Mouse (Mus musculus): ENCODE results near the gene AY358078. TPM values are rescaled to one million over a fixed set of nuclear protein-coding genes. Genes with fewer than 3 reads are reported as not detected.
"Not testable (repeated sequence)": the region's sequence is repeated elsewhere in the genome, so short reads cannot be mapped to it uniquely, and the experiment has no call there.

Gene AY358078
- polyA plus RNA-seq (2012; ENCODE audit: insufficient read depth, insufficient read length, missing spikeins), result not detected in 2 replicates

DNA sequence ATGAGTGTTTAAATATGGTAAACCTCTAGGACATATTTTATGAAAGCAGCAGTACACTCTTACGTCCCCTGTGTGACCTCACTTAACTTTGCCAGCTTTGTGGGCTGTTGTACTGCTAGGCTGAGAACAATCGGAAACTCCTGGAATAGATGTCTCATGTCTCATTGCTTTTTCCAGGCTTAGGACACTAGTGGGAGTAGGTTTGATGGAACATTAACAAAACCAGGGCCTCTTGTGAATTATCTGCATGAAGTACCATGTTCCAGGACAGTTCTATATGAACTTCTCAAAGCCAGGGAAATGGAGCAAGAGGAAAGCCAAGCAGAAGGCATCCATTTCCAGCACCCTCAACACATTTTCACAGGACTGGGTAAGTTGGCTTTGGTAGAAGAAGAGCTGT, at the start of gene AY358078:
Gene AY358078, plus strand, starts transcription at position 301 of the 400 bp plus-strand sequence.
- Histone ChIP-seq H3K4me1 (ENCODE audit: control insufficient read depth, insufficient read depth, insufficient read length, low read length) (no peaks in the 10 kb centered on the region), H3K4me3 (ENCODE audit: insufficient read depth, low read depth, low read length) (no peak within 1 kb of the TSS), H3K27ac (replicated peaks; ENCODE audit: low read depth, low read length) (no peak within 1 kb of the TSS)

DNA sequence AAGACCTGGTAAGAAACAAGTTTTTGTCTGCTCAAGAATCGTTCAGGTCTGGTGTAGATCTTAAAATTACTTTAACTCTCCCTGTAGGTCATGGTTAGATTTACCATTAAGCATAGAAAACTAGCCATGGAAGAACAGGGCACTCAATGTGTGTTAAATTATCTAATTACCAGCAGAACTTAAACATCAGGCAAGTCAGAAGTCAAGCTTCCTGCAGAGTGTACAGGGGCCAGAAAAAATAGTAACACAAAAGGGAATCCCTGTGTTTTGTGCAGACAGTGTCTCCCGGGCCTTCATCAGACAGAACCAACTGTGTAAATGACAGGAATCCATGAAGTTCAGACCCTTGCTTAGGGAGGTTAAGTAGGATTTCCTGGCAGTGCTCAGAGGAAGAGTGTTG, 43.9 kb upstream of the AY358078 start:
- H3K4me3 ChIP-seq (ENCODE audit: insufficient read depth, low read depth, low read length), result no peak overlapping the region
- no peaks in the 10 kb centered on the region for H3K4me1 ChIP-seq (ENCODE audit: control insufficient read depth, insufficient read depth, insufficient read length, low read length)
- no peak overlapping the region for H3K27ac ChIP-seq (replicated peaks; ENCODE audit: low read depth, low read length)

DNA sequence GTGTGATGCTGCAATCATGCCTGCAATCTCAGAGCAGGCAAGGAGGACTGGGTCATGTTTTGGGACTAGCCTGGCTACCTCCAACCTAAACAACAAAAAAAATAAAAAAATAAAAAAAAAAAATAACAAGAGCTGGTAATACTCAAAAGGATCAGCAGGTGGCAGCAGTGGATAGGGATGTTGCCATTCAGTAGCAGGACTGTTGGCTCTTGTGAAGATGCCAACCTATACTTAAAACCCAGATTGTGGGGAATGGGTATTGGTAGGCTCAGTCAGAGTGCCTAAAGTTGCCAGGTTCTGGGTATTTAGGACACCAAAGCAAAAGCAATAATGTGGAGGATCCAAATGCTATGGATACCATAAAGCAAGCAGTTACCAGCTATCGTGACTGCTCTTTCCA, 28.5 kb upstream of the AY358078 start:
- H3K4me3 ChIP-seq (ENCODE audit: insufficient read depth, low read depth, low read length); H3K27ac ChIP-seq (replicated peaks; ENCODE audit: low read depth, low read length); H3K4me1 ChIP-seq (ENCODE audit: control insufficient read depth, insufficient read depth, insufficient read length, low read length): not testable (repeated sequence)

DNA sequence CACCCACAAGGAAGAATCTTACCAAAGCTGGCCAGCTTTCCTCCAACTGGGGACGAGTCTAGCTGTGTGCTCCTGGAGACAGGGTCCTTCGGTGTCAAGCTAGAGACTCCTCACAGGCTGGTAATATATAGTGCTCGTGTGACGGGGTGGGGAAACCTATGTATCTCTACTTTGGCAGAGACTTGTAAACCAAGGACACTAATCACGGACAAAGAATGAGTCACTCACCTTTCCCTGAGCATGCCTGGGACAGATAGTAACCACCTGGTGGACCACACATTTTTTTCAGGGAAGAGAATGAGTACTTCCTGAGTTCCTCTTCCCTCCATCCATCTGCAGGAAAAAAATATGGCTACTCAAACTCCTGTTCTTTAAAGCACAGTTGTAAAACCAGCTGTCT, 26.4 kb upstream of the AY358078 start, which contains the start of gene Ang4:
Gene Ang4, minus strand, starts transcription at position 101 of the 400 bp plus-strand sequence.
- H3K27ac ChIP-seq (replicated peaks; ENCODE audit: low read depth, low read length), result no peak within 1 kb of the TSS
- H3K4me3 ChIP-seq (ENCODE audit: insufficient read depth, low read depth, low read length), result no peak within 1 kb of the TSS
- no peaks in the 10 kb centered on the region for H3K4me1 ChIP-seq (ENCODE audit: control insufficient read depth, insufficient read depth, insufficient read length, low read length)

DNA sequence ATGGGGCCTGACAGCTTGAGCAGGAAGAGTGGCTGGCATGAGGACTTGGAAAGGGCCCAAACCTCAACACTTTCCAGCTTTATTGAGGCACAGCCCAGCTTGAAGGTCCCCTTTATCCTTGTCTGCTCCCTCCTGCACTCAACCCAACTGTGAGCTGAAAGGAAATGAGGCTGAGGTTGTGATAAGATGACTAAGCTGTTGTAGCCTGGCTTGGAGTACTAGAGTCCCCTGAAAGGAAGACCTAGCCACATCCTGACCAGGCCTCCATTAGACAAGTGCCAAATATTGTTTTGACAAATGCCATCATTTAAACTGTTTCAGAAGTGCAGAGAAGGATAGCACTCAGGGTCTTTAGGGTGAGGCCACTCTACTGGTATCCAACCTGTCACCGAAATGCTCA, 22.1 kb upstream of the AY358078 start:
- Histone ChIP-seq H3K4me3 (ENCODE audit: insufficient read depth, low read depth, low read length) (no peak overlapping the region), H3K27ac (replicated peaks; ENCODE audit: low read depth, low read length) (no peak overlapping the region), H3K4me1 (ENCODE audit: control insufficient read depth, insufficient read depth, insufficient read length, low read length) (no peaks in the 10 kb centered on the region)

DNA sequence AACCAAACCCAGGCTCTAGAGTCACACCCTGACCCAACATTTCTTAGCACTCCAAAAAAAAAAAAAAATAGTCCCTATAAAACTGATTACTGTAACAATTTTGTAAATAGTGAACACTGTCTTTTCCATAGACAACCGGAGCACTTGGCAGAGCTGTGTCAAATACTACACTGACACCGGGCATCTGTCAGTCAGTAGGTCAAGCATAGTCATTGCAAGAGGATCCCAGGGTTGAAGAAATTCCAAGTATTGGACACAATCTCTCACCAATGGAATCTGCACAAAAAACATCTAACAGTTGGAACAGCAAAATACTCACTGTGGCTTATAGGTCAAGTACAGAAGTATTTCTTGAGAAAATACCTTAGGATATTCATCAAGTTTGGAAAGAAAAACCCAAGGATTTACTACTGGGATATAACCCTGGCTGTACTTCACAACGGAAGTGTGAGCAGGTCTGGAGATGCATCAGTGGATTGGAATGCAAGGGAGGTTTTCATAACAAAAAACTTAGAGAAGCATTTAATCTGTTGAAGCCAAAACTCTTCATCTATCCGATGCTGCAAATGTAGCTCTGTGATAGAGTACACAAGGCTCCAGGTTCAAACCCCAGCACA, 20.9 kb upstream of the AY358078 start:
- no peak overlapping the region for H3K27ac ChIP-seq (replicated peaks; ENCODE audit: low read depth, low read length)

DNA sequence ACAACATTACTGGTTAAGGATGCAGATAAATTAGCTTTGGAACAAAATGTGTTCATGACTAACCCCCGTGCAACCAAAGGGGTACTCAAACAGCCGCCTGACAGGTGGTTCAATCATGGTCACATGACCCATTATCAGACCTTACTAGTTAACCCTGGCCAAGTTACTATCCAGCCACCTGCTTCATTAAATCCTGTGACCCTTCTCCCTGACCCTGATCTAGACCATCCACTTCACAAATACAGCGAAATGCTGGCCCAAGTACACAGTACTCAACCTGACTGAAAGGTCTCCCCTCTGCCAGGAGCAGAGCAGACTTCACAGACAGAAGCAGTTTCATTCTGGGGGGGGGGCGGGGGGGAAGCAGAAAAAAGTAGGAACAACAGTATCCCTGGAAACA, 13.5 kb upstream of the AY358078 start:
- H3K4me3 ChIP-seq (ENCODE audit: insufficient read depth, low read depth, low read length), result no peak overlapping the region
- no peak overlapping the region for H3K27ac ChIP-seq (replicated peaks; ENCODE audit: low read depth, low read length)
- H3K4me1 ChIP-seq (ENCODE audit: control insufficient read depth, insufficient read depth, insufficient read length, low read length), result no peaks in the 10 kb centered on the region

More for the DNA sequence above, 20.9 kb upstream of the AY358078 start:
- no peaks in the 10 kb centered on the region for H3K4me1 ChIP-seq (ENCODE audit: control insufficient read depth, insufficient read depth, insufficient read length, low read length)
- H3K4me3 ChIP-seq (ENCODE audit: insufficient read depth, low read depth, low read length), result no peak overlapping the region

DNA sequence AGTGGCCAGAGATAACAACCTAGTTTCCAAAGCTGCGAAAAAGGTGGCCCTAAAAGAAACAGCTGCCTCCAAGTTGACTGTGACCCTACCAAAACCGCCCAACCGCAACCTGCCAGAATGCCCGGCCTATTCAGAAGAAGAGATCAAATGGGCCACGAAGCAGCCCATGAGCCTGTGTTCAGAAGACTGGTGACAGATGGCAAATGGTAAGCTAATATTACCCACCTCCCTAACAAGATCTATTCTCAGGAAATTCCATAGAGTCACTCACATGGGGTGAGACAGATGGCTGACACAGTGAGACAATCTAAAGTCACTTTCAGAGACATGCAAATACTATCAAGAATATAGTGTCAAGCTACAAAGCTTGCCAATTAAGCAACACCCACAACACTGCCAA, 12.8 kb upstream of the AY358078 start:
- Histone ChIP-seq H3K4me1 (ENCODE audit: control insufficient read depth, insufficient read depth, insufficient read length, low read length) (no peaks in the 10 kb centered on the region), H3K4me3 (ENCODE audit: insufficient read depth, low read depth, low read length) (no peak overlapping the region), H3K27ac (replicated peaks; ENCODE audit: low read depth, low read length) (no peak overlapping the region)

DNA sequence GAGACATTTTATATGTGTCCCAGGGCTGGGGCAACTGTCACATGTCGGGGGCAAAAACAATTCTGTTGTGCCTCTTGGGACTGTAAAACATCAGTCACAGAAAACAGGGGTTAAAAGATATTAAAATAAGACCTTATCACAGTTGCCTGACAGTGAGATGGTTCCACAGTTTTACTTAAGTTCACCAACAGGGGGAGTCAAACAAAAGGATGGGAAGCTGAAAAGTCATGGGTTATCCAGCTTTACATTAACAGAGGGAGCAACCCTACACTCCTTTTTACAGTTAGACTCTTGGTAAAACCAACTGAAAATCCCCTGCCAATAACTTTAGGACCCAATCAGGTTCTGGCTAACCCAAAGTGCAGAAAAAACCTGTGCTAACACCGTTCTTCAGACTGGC, 10.7 kb upstream of the AY358078 start:
- Histone ChIP-seq H3K4me1 (ENCODE audit: control insufficient read depth, insufficient read depth, insufficient read length, low read length) (no peaks in the 10 kb centered on the region), H3K4me3 (ENCODE audit: insufficient read depth, low read depth, low read length) (no peak overlapping the region), H3K27ac (replicated peaks; ENCODE audit: low read depth, low read length) (no peak overlapping the region)

DNA sequence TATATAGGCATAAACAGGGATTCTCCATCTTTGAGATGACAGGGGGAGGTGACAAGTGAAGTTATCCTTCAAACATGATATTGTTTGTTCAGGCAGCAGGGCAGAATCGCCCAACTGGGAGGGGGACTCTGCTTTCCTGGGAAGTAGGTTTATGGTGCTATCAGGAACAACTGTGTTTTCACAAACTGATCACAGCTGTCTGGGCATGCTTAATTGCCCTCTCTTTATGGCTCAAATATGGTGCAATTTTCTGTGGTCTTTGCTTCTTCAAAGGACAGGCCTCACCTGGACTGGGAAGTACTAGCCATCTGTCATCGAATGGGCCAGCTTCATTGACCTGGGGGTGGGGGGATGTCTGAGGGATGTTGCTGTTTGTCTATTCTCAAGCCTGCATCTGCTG, 5.7 kb upstream of the AY358078 start:
- no peak overlapping the region for H3K4me3 ChIP-seq (ENCODE audit: insufficient read depth, low read depth, low read length)
- no peaks in the 10 kb centered on the region for H3K4me1 ChIP-seq (ENCODE audit: control insufficient read depth, insufficient read depth, insufficient read length, low read length)
- no peak overlapping the region for H3K27ac ChIP-seq (replicated peaks; ENCODE audit: low read depth, low read length)

DNA sequence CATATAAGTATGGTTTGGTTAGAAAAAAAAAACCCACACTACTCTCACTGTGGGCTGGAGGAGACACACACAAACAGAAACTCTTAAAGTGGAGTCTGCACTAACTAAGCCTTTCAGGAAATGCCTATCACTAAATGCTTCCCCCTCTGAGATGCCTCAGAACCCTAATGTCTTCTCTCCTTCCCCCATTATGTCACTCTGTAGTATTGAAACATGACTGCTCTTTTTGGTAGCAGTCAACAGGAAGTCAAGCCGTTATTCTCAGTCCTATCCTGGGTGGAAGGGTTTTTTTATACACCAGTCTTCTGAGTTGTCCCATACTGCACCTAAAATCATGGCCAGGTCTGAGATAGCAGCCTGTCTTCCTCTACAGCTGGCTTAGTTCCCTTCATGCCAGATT, 26.8 kb downstream of the AY358078 start:
- H3K4me3 ChIP-seq (ENCODE audit: insufficient read depth, low read depth, low read length), result no peak overlapping the region
- H3K4me1 ChIP-seq (ENCODE audit: control insufficient read depth, insufficient read depth, insufficient read length, low read length), result no peaks in the 10 kb centered on the region

DNA sequence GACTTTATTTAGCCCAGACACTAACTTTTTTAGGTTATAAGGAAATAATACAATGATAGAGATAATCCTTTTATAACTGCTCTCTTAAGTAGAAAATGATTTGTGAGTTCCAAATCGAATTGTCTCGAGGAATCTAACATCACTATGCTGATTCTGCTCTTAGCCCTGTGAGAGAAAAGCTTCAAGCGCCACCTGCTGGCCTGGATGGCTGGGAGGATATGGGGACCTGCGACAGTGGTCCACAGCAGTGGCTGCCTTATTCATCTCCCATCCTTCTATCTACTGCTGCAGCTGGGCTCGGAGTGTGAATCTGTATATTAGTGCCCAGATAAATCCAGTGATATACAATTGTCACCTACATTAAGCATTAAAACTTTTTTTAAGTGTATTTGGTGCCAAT, 28.0 kb downstream of the AY358078 start:
- H3K4me1 ChIP-seq (ENCODE audit: control insufficient read depth, insufficient read depth, insufficient read length, low read length); H3K4me3 ChIP-seq (ENCODE audit: insufficient read depth, low read depth, low read length); H3K27ac ChIP-seq (replicated peaks; ENCODE audit: low read depth, low read length): not testable (repeated sequence)

More for the DNA sequence above, 26.8 kb downstream of the AY358078 start:
- H3K27ac ChIP-seq (replicated peaks; ENCODE audit: low read depth, low read length), result no peak overlapping the region

DNA sequence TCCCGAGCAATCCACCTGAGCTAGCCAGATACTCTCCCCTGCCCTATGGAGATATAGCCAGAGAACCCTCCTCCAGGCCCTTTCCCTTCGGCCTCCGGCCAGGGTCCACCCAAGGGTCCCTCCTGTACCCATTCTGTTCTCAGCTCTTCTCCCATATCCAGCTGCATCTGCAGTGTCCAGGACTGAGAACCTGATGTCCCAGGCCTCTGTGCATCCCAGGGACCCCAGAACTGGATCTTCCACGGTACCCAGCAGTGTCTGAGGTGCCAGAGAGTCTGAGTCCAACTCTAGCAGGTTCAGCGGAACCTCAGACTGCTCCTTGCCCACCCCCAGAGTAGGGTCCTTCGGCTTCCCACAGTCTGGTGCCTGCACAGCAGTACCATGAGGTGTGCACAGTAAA, 29.3 kb downstream of the AY358078 start:
- Histone ChIP-seq H3K27ac (replicated peaks; ENCODE audit: low read depth, low read length) (no peak overlapping the region), H3K4me3 (ENCODE audit: insufficient read depth, low read depth, low read length) (no peak overlapping the region), H3K4me1 (ENCODE audit: control insufficient read depth, insufficient read depth, insufficient read length, low read length) (no peaks in the 10 kb centered on the region)

DNA sequence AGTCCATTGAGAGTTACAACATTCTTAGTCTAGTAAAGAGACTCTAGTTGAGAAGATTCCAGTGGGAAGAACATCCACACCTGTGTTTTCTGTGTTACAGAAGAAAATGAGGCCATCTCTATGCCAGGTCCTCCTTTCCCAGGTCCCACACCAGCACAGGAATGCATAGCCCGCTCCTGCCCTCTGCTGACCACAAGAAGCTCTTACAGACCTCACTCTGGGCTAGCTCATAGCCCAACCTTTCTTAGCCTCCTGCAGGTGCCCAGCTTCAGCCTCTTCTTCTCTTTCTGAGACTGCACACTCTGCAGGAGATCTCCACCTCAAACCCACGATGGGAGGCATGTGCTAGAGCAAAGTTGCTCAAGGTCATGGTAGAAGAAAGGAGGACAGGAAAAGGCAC, 38.6 kb downstream of the AY358078 start:
- H3K27ac ChIP-seq (replicated peaks; ENCODE audit: low read depth, low read length); H3K4me3 ChIP-seq (ENCODE audit: insufficient read depth, low read depth, low read length); H3K4me1 ChIP-seq (ENCODE audit: control insufficient read depth, insufficient read depth, insufficient read length, low read length): not testable (repeated sequence)

DNA sequence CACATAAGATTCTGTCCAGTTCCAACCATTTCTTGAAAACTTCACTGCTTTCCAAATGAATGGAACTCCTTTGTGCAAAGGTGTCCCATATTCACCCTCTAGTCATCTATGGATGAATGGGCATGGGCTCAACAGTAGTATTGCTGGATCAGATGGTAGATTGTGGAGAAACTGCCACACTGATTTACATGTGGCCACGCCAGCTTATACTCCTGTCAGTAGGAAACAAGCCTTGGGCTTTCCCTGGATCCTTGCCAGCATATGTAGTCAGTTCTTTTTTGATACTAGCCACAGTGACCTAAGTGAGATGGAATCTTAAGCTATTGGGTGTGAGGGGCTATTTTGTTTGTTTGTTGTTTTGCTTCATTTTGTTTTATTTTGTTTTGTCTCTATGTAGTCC, 42.4 kb downstream of the AY358078 start:
- H3K27ac ChIP-seq (replicated peaks; ENCODE audit: low read depth, low read length), result no peak overlapping the region

DNA sequence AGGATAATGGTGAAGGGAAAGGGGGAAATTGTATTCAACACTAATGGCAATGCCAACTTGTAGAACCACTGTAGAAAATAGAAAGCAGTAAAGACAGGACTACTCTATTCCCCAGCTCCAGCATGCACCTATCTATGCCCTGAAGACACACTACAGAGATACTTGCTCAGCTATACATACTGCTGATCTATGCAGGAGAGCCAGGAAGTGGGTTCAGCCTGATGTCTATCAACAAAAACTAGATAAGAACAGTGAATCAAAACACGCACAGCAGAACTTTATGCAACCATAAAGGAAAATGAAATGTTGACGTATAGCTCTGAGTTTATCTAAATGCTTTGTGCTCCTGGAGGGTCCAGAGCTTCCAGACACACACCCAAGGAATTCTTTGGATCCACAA, 42.9 kb downstream of the AY358078 start:
- Histone ChIP-seq H3K27ac (replicated peaks; ENCODE audit: low read depth, low read length) (no peak overlapping the region), H3K4me3 (ENCODE audit: insufficient read depth, low read depth, low read length) (no peak overlapping the region), H3K4me1 (ENCODE audit: control insufficient read depth, insufficient read depth, insufficient read length, low read length) (no peaks in the 10 kb centered on the region)

More for the DNA sequence above, 42.4 kb downstream of the AY358078 start:
- Histone ChIP-seq H3K4me1 (ENCODE audit: control insufficient read depth, insufficient read depth, insufficient read length, low read length) (no peaks in the 10 kb centered on the region), H3K4me3 (ENCODE audit: insufficient read depth, low read depth, low read length) (no peak overlapping the region)

All from brown adipose tissue, adult 24 weeks (tissue).